Mouse (Mus musculus) small intestine, adult 2 months (tissue): ENCODE measurements at regions not wholly inside any gene's neighbourhood (a gene's known extent, or its start where the extent isn't known, plus 50 kb on each side); places are given as distances from the start of the nearest gene placed in this dataset.

ENCODE experiments used
- CTCF ChIP-seq: fragments of 200-500 bp; IDR thresholded peaks from 2 replicates; pipeline ENCODE4 v1.5.1; 2012; ENCODE audit warnings: low read depth, mild to moderate bottlenecking, control low read depth, inconsistent platforms, low read length, moderate library complexity, mixed read lengths; ENCODE audit not compliant: insufficient replicate concordance, insufficient read length; ENCODE audit errors: extremely low read depth
- POLR2A ChIP-seq: fragments of 200-500 bp; IDR thresholded peaks from 2 replicates; pipeline ENCODE4 v1.6.1; 2012; ENCODE audit warnings: low read depth, mild to moderate bottlenecking, control low read depth, inconsistent platforms, low read length, moderate library complexity

GRCm38 (mm10) chr15:5846571-5846970 is 453.0 kb upstream of the Dab2 start:
- TF ChIP-seq CTCF: no peak
- TF ChIP-seq POLR2A: no peak
